Mouse (Mus musculus) spleen, adult 2 months (tissue): ENCODE data around the gene Ccpg1os. TPM values are rescaled to one million over a fixed set of nuclear protein-coding genes. Genes with fewer than 3 reads are reported as not detected.
A peak's percentile ranks its signal among the peaks of the same experiment; 100 is the strongest.

Experiments used
- DNase-seq, 2 experiments: peaks; one replicate each; pipeline versions ENCODE4 v3.0.0 to v3.0.0-alpha.2; 2012 to 2021; ENCODE audit warnings: low spot score in 2 of 2, low read depth in 1 of 2
- H3K27ac ChIP-seq: fragments of 200-500 bp; 2 replicates; pipeline ENCODE4 v1.5.1; 2012; ENCODE audit warnings: low read length, inconsistent platforms; ENCODE audit not compliant: insufficient read depth
- H3K27me3 ChIP-seq: fragments of 200-500 bp; 2 replicates; pipeline ENCODE4 v1.6.1; 2012; ENCODE audit warnings: mild to moderate bottlenecking, moderate library complexity, low read length, inconsistent platforms; ENCODE audit not compliant: control insufficient read depth, insufficient read depth
- H3K36me3 ChIP-seq: fragments of 200-500 bp; 2 replicates; pipeline ENCODE4 v1.6.1; 2012; ENCODE audit warnings: mild to moderate bottlenecking, low read length, inconsistent platforms; ENCODE audit not compliant: control insufficient read depth, insufficient read depth
- H3K4me1 ChIP-seq: fragments of 200-500 bp; 2 replicates; pipeline ENCODE4 v1.6.1; 2011; ENCODE audit warnings: inconsistent platforms; ENCODE audit not compliant: control insufficient read depth, insufficient read depth, insufficient read length
- H3K4me3 ChIP-seq: fragments of 200-500 bp; 2 replicates; pipeline ENCODE4 v1.5.1; 2011; ENCODE audit warnings: mild to moderate bottlenecking, inconsistent platforms; ENCODE audit not compliant: insufficient read depth, insufficient read length; ENCODE audit errors: extremely low read depth
- CTCF ChIP-seq: fragments of 200-500 bp; IDR thresholded peaks from 2 replicates; pipeline ENCODE4 v1.5.1; 2011; ENCODE audit warnings: mild to moderate bottlenecking, inconsistent platforms; ENCODE audit not compliant: insufficient read depth, insufficient read length, insufficient replicate concordance; ENCODE audit errors: extremely low read depth
- POLR2A ChIP-seq: fragments of 200-500 bp; IDR thresholded peaks from 2 replicates; pipeline ENCODE4 v1.6.1; 2011; ENCODE audit warnings: low read depth, low read length, inconsistent platforms
- WGBS: fragments of 180-500 bp; shearing (Covaris S2); methylation state at CpG from one replicate; pipeline ENCODE4 v1.1.7; 2018; 5-methylcytosine and 5-hydroxymethylcytosine counted together
- polyA plus RNA-seq: library from polyadenylated mRNA; depleted of rRNA; stranded (reverse); fragments of >200 nt; gene quantifications from 2 replicates; pipeline ENCODE4 v1.2.3, GENCODE M21; 2012

Ccpg1os gene
- polyA plus RNA-seq, 1 experiment = 1.8 TPM

GRCm38 (mm10) chr9:72969874-72970273 is 15.3 kb downstream of the Ccpg1os start:
- no peak for TF ChIP-seq POLR2A
- TF ChIP-seq CTCF = no peak
- Histone ChIP-seq H3K27me3 (no peaks in the 10 kb centered on the region), H3K4me3 (no peak overlapping the region), H3K27ac (no peak overlapping the region), H3K4me1 (peaks cover 2% of the 10 kb centered on the region; the same call in 1 of the 2 replicates), H3K36me3 (no peaks in the 10 kb centered on the region)
- peak in 1 of 2 experiments; percentile 60 for DNase-seq
- 51% methylated on average over 7 of the region's 7 CpGs for WGBS

DNA sequence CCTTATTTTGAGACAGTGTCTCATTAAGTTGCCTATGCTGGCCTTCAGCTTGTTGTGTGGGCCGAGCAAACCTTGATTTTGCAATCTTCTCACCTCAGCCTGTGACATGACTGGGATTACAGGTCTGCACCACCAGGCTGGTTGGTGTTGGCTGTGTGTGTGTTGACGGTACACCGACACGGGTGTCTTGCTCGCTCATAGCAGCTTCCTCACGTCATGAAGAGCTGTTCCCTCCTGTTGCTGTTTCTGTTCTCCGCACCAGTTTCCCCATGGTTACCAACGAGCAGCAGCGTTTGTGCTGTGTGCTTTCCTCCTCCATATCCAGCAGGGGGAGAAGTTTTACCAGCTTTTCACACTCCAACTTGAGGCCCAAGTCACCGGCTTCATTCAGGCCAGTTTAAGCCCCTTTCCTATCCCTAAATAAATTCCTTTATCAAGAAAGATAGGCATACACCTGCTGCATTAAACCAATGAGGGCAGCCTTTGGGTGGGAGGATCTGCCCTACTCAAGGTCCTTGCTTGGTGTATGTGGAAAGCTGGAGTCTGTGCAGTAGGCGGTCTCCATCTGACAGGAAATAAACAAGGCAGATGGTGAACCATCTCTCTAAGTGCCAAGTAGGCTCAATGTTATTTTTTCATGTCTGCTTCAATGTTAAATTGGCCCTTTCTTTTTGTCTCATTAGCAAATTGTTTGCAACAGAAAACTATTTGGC is 16.7 kb downstream of the Ccpg1os start:
- WGBS = 18% methylated on average over 11 of the region's 11 CpGs
- TF ChIP-seq CTCF = peak; percentile 62; the same call in 1 of the 2 replicates
- no peak for TF ChIP-seq POLR2A
- H3K4me1 ChIP-seq = peaks cover 2% of the 10 kb centered on the region; the same call in 1 of the 2 replicates
- no peaks in the 10 kb centered on the region for H3K36me3 ChIP-seq
- peak; percentile 26 to 60 for DNase-seq
- peak overlapping the region; percentile 2; the same call in 1 of the 2 replicates for H3K4me3 ChIP-seq
- peak overlapping the region; percentile 9; the same call in 1 of the 2 replicates for H3K27ac ChIP-seq
- no peaks in the 10 kb centered on the region for H3K27me3 ChIP-seq

- Histone ChIP-seq H3K4me3 (peak overlapping the region; percentile 45; the same call in 1 of the 2 replicates), H3K4me1 (peaks cover 9% of the 10 kb centered on the region; the same call in 1 of the 2 replicates), H3K36me3 (no peaks in the 10 kb centered on the region), H3K27ac (peak overlapping the region; percentile 86), H3K27me3 (no peaks in the 10 kb centered on the region)
- WGBS = 39% methylated on average over 15 of the region's 15 CpGs
- DNase-seq = peak in 1 of 2 experiments; percentile 63
- no peak for TF ChIP-seq CTCF
- no peak for TF ChIP-seq POLR2A
Observed at GRCm38 (mm10) chr9:72961959-72962358, 23.2 kb downstream of the Ccpg1os start.

GRCm38 (mm10) chr9:72961346-72961745 is 23.8 kb downstream of the Ccpg1os start:
- no peak for DNase-seq

DNA sequence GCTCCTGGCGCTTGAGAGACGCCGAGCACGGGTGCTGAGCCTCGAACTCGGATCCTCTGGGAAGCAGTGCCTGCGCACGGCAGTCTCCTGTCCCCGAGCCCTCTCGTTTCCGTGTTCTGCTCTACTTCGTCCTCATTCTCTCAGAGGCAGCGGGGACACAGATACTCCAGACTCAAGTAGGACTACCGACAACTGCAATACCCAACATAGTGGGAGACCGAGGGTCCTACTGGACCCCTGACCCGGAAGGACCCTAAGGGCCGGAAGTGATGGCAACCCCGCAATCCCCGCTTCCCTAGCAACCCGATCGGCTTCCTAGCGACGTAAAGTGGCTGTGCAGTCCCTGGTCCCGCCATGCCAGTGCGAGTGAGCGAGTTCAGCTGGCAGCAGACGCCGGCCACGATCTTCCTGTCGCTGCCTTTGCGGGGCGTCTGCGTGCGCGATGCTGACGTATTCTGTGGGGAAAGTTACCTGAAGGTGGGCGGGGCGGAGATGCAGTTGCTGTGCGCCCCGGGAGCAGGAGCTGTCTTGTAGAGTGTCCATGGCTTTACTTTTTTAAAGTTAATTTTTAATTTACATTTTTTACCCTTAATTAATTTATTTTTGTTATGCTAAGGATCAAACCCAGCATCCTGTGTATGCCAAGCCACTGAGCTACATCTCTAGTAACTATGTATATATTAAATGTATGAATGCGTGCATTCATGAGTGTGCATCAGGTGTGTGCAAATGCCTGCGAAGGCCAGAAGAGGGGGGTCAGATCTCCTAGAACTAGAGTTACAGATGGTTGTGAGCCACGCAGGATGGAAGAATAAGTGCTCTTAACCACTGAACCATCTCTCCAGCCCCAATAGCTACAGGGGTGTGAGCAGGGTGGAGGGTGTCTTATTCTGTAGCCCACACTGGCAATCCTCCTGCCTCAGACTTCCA is 26.4 kb downstream of the Ccpg1os start, which contains the start of the genes Dyx1c1 and Gm44503:
Gene Dyx1c1, plus strand, starts transcription at position 265 of the 930 bp plus-strand sequence.
Gene Gm44503, plus strand, starts transcription at position 332 of the 930 bp plus-strand sequence.
- H3K27ac ChIP-seq = peak within 1 kb of the TSS; percentile 24; the same call in 1 of the 2 replicates
- WGBS = 3% methylated on average over 43 of the region's 43 CpGs
- H3K27me3 ChIP-seq = no peaks in the 10 kb centered on the region
- H3K4me1 ChIP-seq = peaks cover 9% of the 10 kb centered on the region; the same call in 1 of the 2 replicates
- TF ChIP-seq POLR2A (peak; percentile 22; the same call in 1 of the 2 replicates), CTCF (0 out of 2 replicates have a peak, but pooled peaks have one; percentile 7)
- peak within 1 kb of the TSS; percentile 66 for H3K4me3 ChIP-seq
- H3K36me3 ChIP-seq = no peaks in the 10 kb centered on the region
- DNase-seq = peak; percentile 69 to 76

More at GRCm38 (mm10) chr9:72961346-72961745, 23.8 kb downstream of the Ccpg1os start:
- peak overlapping the region; percentile 85 for H3K27ac ChIP-seq
- WGBS = 70% methylated on average over 8 of the region's 8 CpGs
- H3K4me1 ChIP-seq = peaks cover 9% of the 10 kb centered on the region; the same call in 1 of the 2 replicates
- no peak overlapping the region for H3K4me3 ChIP-seq
- no peaks in the 10 kb centered on the region for H3K36me3 ChIP-seq
- TF ChIP-seq CTCF (no peak), POLR2A (no peak)
- H3K27me3 ChIP-seq = no peaks in the 10 kb centered on the region

- DNase-seq = peak; percentile 31 to 58
- Histone ChIP-seq H3K27ac (no peak overlapping the region), H3K27me3 (no peaks in the 10 kb centered on the region), H3K4me3 (no peak overlapping the region), H3K4me1 (no peaks in the 10 kb centered on the region; the same call in 1 of the 2 replicates), H3K36me3 (no peaks in the 10 kb centered on the region)
- 0% methylated on average over 1 of the region's 1 CpGs for WGBS
- no peak for TF ChIP-seq POLR2A
- peak; percentile 56; the same call in 1 of the 2 replicates for TF ChIP-seq CTCF
Observed at GRCm38 (mm10) chr9:72955546-72955945, 29.6 kb downstream of the Ccpg1os start.
